Mouse (Mus musculus): ENCODE measurements around the gene Arhgap18.

DNA sequence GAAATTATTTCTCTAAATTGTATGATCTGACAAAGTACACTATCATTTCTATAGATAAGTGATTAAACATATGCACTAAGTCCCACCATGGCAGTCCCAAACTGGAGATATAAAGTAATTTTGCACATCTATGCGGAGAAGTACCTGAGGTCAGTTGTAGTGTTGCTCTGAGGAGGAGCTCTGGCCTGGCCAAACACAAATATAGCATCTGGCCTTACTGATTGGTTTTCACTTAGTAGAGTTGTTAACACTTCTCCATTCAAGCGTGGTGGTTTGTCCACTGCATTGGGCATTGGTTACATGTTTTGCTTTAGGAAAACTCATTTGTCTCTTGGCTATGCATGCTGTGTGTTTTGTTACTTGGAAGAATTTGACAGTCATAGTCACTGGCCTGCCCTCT lies 36.5 kb downstream of the Arhgap18 start:
- TF ChIP-seq CTCF (IDR thresholded peaks at IDR 0.05; ENCODE audit: low read depth) = no peak
- no peak for TF ChIP-seq EP300 (IDR thresholded peaks at IDR 0.05; ENCODE audit: low read depth)
